Mouse (Mus musculus): ENCODE measurements at regions not wholly inside any gene's neighbourhood (a gene's known extent, or its start where the extent isn't known, plus 50 kb on each side); places are given as distances from the start of the nearest gene placed in this dataset.
A peak's percentile ranks its signal among the peaks of the same experiment; 100 is the strongest.
"Not testable (repeated sequence)": the region's sequence is repeated elsewhere in the genome, so short reads cannot be mapped to it uniquely, and the experiment has no call there.

DNA sequence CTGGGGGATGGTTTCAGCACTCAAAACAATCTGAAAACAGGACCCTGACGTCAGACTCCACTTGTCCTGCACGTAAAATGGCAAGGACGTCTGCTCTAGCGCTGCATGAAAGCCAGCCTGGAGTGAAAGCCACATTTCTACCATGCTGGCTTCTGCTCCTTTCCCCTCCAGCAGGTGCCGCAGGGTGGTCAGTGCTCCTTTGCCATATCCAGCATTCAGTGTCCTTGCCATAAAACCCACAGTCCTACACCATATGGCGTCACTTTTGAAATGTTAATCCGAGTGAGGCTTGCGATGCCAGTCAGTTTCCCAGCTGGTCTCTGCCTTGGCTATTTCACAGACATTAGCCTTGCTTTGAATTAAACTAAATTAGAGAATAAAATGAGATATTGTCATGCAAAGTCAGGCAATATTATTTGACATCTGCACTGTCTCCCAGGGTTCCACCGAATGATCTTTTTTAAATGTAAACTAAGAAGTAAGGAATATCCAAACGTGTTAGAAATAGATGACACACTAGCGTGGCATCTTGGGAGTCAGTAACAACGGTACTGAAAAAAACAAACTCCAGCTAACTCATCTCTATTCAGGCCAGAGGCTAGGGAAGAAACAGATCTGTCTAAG lies 125.7 kb downstream of the Tas2r134 start:
- Histone ChIP-seq H3K4me1 (replicated peaks) (peaks cover 18% of the 10 kb centered on the region), H3K4me3 (no peak overlapping the region), H3K9ac (no peak overlapping the region), H3K4me2 (peak overlapping the region; percentile 35), H3K27me3 (no peaks in the 10 kb centered on the region), H3K36me3 (no peaks in the 10 kb centered on the region), H3K27ac (peak overlapping the region; percentile 69), H3K9me3 (peaks cover 4% of the 10 kb centered on the region; the same call in 1 of the 2 replicates)
- WGBS: 19% methylated on average over 12 of the region's 12 CpGs
- ATAC-seq (ENCODE audit: low FRiP score): peak; percentile 90

DNA sequence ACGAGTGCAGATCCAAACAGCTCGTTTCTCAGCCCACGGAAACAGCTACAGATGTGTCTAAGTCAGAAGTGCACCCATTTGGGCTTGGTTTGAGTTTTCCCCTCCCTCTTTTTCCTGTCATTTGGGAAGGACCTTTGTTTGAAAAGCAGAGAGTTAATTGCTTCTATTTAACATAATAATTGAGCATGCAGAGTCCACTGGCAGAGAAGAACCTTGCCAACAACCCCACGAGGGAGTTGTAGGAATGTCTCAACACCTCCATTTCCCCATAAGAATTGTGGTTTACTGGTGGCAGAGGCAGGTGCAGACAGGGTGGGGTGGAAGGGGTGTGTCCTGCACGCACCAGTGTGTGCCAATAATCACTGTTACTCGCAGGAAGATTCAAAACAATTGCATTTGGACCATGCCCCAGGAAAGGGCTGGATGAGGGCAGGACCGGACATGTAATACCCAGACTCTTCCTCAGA lies 126.3 kb downstream of the Tas2r134 start:
- H3K4me3 ChIP-seq: no peak overlapping the region
- H3K36me3 ChIP-seq: no peaks in the 10 kb centered on the region
- WGBS: 23% methylated on average over 7 of the region's 7 CpGs
- no peaks in the 10 kb centered on the region for H3K27me3 ChIP-seq
- H3K9me3 ChIP-seq: peaks cover 4% of the 10 kb centered on the region; the same call in 1 of the 2 replicates
- H3K9ac ChIP-seq: no peak overlapping the region
- peak; percentile 78 for ATAC-seq (ENCODE audit: low FRiP score)
- H3K4me1 ChIP-seq (replicated peaks): peaks cover 15% of the 10 kb centered on the region
- peak overlapping the region; percentile 69 for H3K27ac ChIP-seq
- H3K4me2 ChIP-seq: peak overlapping the region; percentile 35

DNA sequence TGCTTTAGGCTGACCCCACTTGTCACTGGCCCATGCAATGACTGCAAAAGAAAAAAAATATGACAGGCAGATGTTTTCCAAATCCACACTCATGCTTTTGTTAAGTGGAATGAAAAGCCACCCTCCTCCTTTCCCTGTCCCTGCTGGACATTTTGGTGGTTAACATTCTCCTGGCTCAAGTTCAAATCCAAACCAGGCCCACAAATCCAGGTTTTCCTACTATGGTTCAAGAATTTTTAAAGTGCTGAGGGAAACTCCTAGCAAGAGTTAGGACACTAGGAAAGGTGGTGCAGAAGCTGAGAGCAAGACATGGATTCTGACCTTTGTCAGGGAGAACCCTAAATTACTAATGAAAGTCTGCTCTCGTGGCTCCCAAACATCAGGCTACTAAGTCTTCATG lies 130.1 kb downstream of the Tas2r134 start:
- ATAC-seq (ENCODE audit: low FRiP score): no peak
- peaks cover 15% of the 10 kb centered on the region for H3K4me1 ChIP-seq (replicated peaks)
- WGBS: 62% methylated on average over 1 of the region's 1 CpGs
- no peaks in the 10 kb centered on the region for H3K36me3 ChIP-seq
- no peak overlapping the region for H3K9ac ChIP-seq
- H3K4me3 ChIP-seq: no peak overlapping the region
- H3K27ac ChIP-seq: no peak overlapping the region
- no peaks in the 10 kb centered on the region for H3K9me3 ChIP-seq
- H3K27me3 ChIP-seq: no peaks in the 10 kb centered on the region
- no peak overlapping the region for H3K4me2 ChIP-seq

DNA sequence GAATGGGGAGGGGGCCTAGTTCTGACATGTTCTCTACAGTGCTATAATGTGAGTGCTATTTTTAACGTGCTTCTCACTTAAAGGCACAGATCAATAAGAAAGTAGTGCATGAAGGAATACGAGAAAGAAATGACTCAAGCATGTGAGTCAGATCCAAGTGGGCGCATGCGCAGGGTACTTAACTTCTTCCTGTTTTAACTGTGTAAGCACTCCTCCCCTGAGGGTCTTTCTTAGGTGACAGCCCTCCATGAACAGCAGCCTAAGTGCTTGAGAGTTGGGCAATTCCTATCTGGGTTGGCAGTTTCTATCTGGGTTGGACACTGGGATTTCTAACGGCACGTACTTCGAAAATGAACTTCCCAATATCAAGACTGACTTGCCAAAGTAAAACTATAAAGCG lies 130.8 kb downstream of the Tas2r134 start:
- Histone ChIP-seq H3K4me2 (no peak overlapping the region), H3K9ac (no peak overlapping the region), H3K4me1 (replicated peaks) (peaks cover 9% of the 10 kb centered on the region), H3K27me3 (no peaks in the 10 kb centered on the region), H3K9me3 (no peaks in the 10 kb centered on the region), H3K27ac (no peak overlapping the region), H3K4me3 (no peak overlapping the region), H3K36me3 (no peaks in the 10 kb centered on the region)
- WGBS: 90% methylated on average over 8 of the region's 8 CpGs
- ATAC-seq (ENCODE audit: low FRiP score): no peak

DNA sequence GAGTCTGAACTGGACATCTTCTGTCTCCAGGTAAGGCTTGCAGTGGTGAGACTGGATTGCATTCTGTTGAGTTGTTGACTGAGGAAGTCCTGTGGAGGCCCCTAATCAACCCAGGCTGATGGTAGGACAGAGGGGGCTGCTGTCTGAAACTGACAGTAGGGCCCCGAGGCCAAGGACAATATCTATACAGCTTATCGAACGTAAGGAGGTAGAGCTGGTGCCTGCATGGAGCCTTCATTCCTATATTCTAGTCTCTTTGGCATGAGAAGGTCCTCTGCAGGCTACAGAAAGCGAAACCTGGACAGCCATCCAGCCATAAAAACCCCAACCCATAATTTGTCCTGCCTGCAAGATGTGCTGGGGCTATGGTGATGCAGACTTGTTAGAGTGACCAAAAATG lies 135.6 kb downstream of the Tas2r134 start:
- Histone ChIP-seq H3K4me1 (replicated peaks) (peaks cover 7% of the 10 kb centered on the region), H3K27ac (no peak overlapping the region), H3K36me3 (no peaks in the 10 kb centered on the region), H3K9ac (no peak overlapping the region), H3K4me2 (no peak overlapping the region), H3K9me3 (no peaks in the 10 kb centered on the region), H3K4me3 (no peak overlapping the region), H3K27me3 (no peaks in the 10 kb centered on the region)
- ATAC-seq (ENCODE audit: low FRiP score): no peak
- WGBS: 94% methylated on average over 4 of the region's 4 CpGs

DNA sequence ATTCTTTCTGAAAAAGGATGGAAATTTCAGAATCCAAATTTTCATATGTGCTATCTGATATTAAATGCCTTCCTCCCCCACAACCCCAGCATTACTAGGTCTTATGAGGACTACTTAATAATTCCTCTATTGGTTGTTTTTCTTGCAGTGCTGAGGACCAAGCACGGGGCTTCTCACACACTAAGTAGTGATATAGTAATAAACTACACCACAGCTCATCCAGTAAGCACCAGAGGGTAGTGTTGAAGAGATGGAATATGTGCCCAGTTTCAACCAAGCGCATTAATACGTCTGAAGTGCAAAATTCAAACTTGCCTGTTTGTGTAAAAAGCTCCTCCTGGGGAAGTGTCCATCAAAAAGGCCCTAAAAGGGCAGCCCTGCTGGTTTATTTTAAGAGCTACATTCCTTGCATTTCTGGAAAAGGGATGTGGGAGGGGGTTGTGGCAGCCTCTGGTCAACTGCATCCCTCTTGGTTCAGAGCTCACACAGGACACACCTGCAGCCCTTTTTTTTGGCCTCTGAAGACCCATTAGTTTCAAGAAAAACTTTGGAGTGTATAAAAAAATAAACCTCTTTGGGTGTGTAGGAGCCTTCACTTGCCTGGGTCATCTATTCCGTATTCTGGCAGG lies 140.3 kb downstream of the Tas2r134 start:
- no peak overlapping the region for H3K4me3 ChIP-seq
- H3K9ac ChIP-seq: no peak overlapping the region
- H3K36me3 ChIP-seq: no peaks in the 10 kb centered on the region
- 53% methylated on average over 4 of the region's 4 CpGs for whole genome bisulfite sequencing
- no peaks in the 10 kb centered on the region for H3K27me3 ChIP-seq
- H3K27ac ChIP-seq: peak overlapping the region; percentile 53
- no peak overlapping the region for H3K4me2 ChIP-seq
- ATAC-seq (ENCODE audit: low FRiP score): no peak
- no peaks in the 10 kb centered on the region for H3K9me3 ChIP-seq
- peaks cover 21% of the 10 kb centered on the region for H3K4me1 ChIP-seq (replicated peaks)

DNA sequence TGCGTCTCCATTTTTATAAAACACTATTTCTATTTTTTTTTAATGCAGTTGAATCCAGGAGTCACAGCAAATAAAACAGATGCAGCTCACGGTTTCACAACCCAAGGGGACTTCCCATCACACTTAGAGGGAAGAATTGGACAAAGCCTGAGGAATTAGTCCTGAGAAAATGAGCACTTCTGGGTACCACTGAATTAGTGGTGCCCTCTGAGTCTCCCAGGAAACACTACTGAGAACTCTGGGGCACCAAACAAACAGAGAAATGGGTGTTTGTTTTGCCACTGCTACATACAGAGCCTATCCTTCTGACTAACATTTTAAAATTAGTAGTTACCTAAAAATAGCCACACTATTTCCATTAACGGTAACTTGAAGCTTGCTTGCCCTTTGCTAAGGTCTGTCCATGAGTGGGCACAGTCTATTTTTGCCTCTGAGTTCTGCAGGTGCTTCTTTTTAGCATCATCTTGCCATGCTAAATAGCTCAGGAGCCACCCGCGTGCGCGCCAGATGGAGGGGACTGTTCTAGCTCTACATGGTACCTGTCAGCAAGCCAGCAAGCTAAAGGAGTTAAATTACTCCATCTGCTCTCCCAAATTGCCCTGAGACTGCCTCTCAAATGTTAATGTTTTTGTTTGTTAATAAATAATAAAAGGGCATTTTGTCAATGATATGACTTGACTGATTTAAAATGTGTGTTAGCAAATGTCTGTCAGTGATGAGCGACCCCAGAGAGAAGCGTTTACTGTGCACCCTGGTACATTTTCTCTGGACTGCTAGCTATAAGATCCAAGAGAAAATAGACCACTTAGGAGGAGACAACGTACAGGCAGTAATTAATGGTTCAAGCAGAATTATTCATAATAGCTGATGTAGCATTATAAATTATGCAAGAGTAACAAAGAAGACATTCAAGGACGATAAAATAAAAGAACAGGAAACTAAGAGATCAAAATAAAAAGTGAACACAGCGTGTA lies 141.3 kb downstream of the Tas2r134 start:
- no peak overlapping the region for H3K9ac ChIP-seq

DNA sequence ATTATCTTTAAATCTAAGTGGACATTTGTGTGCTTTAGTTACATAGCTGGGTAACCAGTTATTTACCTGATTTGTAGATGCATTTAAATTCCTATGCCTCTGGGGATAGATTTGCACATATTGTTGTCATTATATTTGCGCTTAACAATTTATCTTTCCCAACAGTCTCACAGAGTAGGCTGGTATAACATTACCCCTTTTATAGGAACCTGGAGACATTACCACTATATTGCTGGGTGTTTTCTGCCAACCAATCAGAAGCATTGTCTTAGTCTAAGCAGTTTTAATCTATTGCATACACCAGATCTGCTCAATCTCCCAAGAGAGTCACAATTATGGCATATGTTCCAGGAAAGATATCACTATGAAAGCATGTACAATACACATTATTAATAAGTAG lies 149.8 kb downstream of the Rbm43 start:
- WGBS: 83% methylated on average over 1 of the region's 1 CpGs

More for the DNA sequence above, 141.3 kb downstream of the Tas2r134 start:
- Histone ChIP-seq H3K27ac (peak overlapping the region; percentile 53), H3K36me3 (no peaks in the 10 kb centered on the region), H3K27me3 (no peaks in the 10 kb centered on the region), H3K9me3 (no peaks in the 10 kb centered on the region), H3K4me2 (no peak overlapping the region), H3K4me1 (replicated peaks) (peaks cover 21% of the 10 kb centered on the region), H3K4me3 (no peak overlapping the region)
- ATAC-seq (ENCODE audit: low FRiP score): peak; percentile 76
- 41% methylated on average over 12 of the region's 12 CpGs for WGBS

DNA sequence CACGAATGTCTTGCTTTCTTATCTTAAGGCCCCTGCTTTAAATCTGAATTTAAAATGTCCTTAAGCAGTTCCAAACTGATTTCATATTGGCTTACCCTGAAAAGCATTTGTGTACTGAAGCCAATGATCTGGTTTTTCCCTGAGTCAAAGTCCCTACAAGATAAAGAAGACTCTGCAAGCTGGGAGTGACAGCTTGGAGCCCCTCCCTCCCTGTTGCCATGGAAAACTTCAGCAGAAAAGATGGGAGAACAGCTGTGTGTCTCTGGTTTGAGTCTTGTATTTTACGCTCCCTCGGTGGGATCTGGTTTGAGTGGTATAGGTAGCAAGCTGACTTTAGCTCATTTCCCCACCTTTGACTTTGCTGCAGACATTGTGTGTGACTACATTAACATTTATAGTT lies 146.1 kb downstream of the Rbm43 start:
- Histone ChIP-seq H3K4me3 (no peak overlapping the region), H3K9me3 (no peaks in the 10 kb centered on the region), H3K27me3 (no peaks in the 10 kb centered on the region), H3K36me3 (no peaks in the 10 kb centered on the region), H3K4me2 (no peak overlapping the region), H3K4me1 (replicated peaks) (0 out of 2 replicates have a peak, but pooled peaks cover 2% of the 10 kb centered on the region), H3K9ac (no peak overlapping the region), H3K27ac (no peak overlapping the region)
- ATAC-seq (ENCODE audit: low FRiP score): no peak
- 62% methylated on average over 3 of the region's 3 CpGs for WGBS

More for the DNA sequence above, 149.8 kb downstream of the Rbm43 start:
- no peak overlapping the region for H3K9ac ChIP-seq
- H3K27me3 ChIP-seq: no peaks in the 10 kb centered on the region
- H3K9me3 ChIP-seq: no peaks in the 10 kb centered on the region
- ATAC-seq (ENCODE audit: low FRiP score): no peak
- no peak overlapping the region for H3K4me3 ChIP-seq
- no peak overlapping the region for H3K27ac ChIP-seq
- no peaks in the 10 kb centered on the region for H3K36me3 ChIP-seq
- H3K4me2 ChIP-seq: no peak overlapping the region
- 0 out of 2 replicates have a peak, but pooled peaks cover 2% of the 10 kb centered on the region for H3K4me1 ChIP-seq (replicated peaks)

DNA sequence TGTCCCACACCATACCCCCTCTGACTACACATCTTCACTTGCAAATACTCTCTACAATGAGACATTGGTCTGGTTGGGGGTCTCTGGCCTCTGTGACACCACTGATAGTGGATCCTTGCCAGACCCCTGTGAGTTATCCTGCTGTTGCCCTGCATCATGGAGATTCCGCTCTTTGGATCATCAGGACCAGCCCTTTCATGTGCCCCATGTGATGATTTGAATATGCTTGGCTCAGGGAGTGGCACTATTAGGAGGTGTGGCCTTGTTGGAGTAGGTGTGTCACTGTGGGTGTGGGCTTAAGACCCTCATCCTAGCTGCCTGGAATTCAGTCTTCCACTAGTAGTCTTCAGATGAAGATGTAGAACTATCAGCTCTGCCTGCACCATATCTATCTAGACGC lies 141.7 kb downstream of the Rbm43 start:
- H3K4me2 ChIP-seq; H3K4me1 ChIP-seq (replicated peaks); H3K36me3 ChIP-seq; H3K9me3 ChIP-seq; ATAC-seq (ENCODE audit: low FRiP score); H3K27me3 ChIP-seq; H3K9ac ChIP-seq; H3K27ac ChIP-seq; H3K4me3 ChIP-seq: not testable (repeated sequence)
- WGBS: 98% methylated on average over 2 of the region's 2 CpGs

DNA sequence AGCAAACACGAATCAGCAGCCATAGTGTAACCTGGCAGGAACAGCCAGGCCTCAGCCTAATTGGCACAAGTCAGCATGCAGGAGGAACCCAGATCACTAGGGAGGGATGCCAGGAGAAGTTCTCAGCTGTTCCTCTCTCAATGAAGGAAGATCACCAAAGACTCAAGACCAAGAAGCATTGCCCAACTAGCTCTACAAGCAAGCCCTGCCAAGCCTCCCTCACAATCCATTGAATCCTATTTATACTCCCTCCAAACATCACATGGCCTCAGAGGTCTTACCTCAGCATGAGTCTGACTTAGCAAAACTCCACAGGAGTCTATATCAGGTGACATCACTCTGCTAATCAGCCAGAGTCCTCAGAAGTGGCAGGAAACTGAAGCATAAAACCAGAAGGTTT lies 135.1 kb downstream of the Rbm43 start:
- Histone ChIP-seq H3K9me3 (no peaks in the 10 kb centered on the region), H3K27ac (no peak overlapping the region), H3K4me2 (no peak overlapping the region), H3K9ac (no peak overlapping the region), H3K27me3 (no peaks in the 10 kb centered on the region), H3K4me1 (replicated peaks) (no peaks in the 10 kb centered on the region), H3K4me3 (no peak overlapping the region), H3K36me3 (no peaks in the 10 kb centered on the region)
- 97% methylated on average over 1 of the region's 1 CpGs for WGBS
- no peak for ATAC-seq (ENCODE audit: low FRiP score)

DNA sequence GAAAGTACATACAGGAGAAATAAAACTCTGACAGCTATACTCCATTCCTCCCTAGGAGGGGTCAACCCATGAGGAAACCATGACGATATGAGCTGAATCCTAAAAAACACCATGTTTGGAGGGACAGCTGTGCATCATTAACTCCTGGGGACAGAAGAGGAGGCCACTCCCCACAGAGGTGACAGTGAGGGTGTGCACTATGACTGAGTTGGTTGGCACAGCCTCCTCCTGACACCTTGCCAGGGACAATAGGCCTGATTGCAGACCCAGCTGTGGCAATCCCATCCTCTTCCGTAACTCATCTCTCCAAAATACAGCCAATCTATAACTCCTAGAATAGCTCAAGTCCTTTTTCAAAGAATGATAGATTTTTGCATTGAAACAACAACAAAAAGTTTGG lies 112.0 kb downstream of the Rbm43 start:
- H3K36me3 ChIP-seq: no peaks in the 10 kb centered on the region
- WGBS: 79% methylated on average over 2 of the region's 2 CpGs
- no peaks in the 10 kb centered on the region for H3K27me3 ChIP-seq
- no peak for ATAC-seq (ENCODE audit: low FRiP score)
- no peak overlapping the region for H3K27ac ChIP-seq
- H3K4me3 ChIP-seq: no peak overlapping the region
- no peak overlapping the region for H3K4me2 ChIP-seq
- H3K9ac ChIP-seq: no peak overlapping the region
- H3K9me3 ChIP-seq: peaks cover 4% of the 10 kb centered on the region; the same call in 1 of the 2 replicates
- H3K4me1 ChIP-seq (replicated peaks): no peaks in the 10 kb centered on the region

Measured in hindbrain, embryonic 13.5 days (tissue).